Mouse (Mus musculus) heart, postnatal 25 days (tissue): ENCODE measurements around the gene Sco1. TPM values are rescaled to one million over a fixed set of nuclear protein-coding genes. Genes with fewer than 3 reads are reported as not detected.
"Not testable (repeated sequence)": the region's sequence is repeated elsewhere in the genome, so short reads cannot be mapped to it uniquely, and the experiment has no call there.

ENCODE experiments used
- DNase-seq: peaks from one replicate; pipeline ENCODE4 v3.0.0; 2022; ENCODE audit warnings: low spot score
- intact Hi-C: fragments of 180-260 bp; cut with DNase I; formaldehyde crosslinking; loops from one replicate; pipeline ENCODE4 v1.15.1; 2025
- total RNA-seq, 2 experiments: library from RNA; stranded (reverse); gene quantifications; 2 replicates each; pipeline ENCODE4 v1.2.3; 2021

Sco1 gene
- total RNA-seq, result 10 to 100 TPM; 19.0 to 19.5 TPM

- peak; percentile 85 for DNase-seq
- intact Hi-C loops, result loop anchor here (1.0 kb wide), 1 partner anchor 27 kb away; the partner anchor contains the start of gene Tmem220
These were observed at the start of gene Sco1, which contains the start of gene Adprm for GRCm38 (mm10) chr11:67052321-67052952. TSS of gene Sco1 (plus strand) at chr11:67052670. TSS of gene Adprm (minus strand) at chr11:67052594.

GRCm38 (mm10) chr11:67002911-67003310 is 49.6 kb upstream of the Sco1 start:
- no peak for DNase-seq
- intact Hi-C loops, result no loop called here

GRCm38 (mm10) chr11:67007961-67008360 is 44.5 kb upstream of the Sco1 start:
- intact Hi-C loops, result no loop called here
- no peak for DNase-seq

- DNase-seq, result no peak
- intact Hi-C loops, result no loop called here
These were observed 43.9 kb upstream of the Sco1 start for GRCm38 (mm10) chr11:67008528-67008927.

GRCm38 (mm10) chr11:67010430-67010829 is 42.0 kb upstream of the Sco1 start:
- no peak for DNase-seq
- intact Hi-C loops, result no loop called here

GRCm38 (mm10) chr11:67011635-67012034 is 40.8 kb upstream of the Sco1 start:
- no peak for DNase-seq
- intact Hi-C loops, result no loop called here

GRCm38 (mm10) chr11:67017801-67018591 is 34.5 kb upstream of the Sco1 start:
- intact Hi-C loops, result no loop called here
- peak; percentile 29 for DNase-seq

- intact Hi-C loops, result loop anchor here (2.0 to 5.0 kb wide), 2 partner anchors 33 to 82 kb away; no protein-coding TSS in a partner anchor
- no peak for DNase-seq
These were observed 32.6 kb upstream of the Sco1 start for GRCm38 (mm10) chr11:67019711-67020475.

GRCm38 (mm10) chr11:67020948-67021347 is 31.5 kb upstream of the Sco1 start:
- peak; percentile 21 for DNase-seq
- intact Hi-C loops, result loop anchor here (1.0 to 5.0 kb wide), 3 partner anchors 34 to 116 kb away; no protein-coding TSS in a partner anchor

GRCm38 (mm10) chr11:67022354-67023115 is 29.9 kb upstream of the Sco1 start:
- DNase-seq, result no peak
- intact Hi-C loops, result loop anchor here (5.0 kb wide), 1 partner anchor 80 kb away; no protein-coding TSS in a partner anchor

GRCm38 (mm10) chr11:67023191-67023590 is 29.3 kb upstream of the Sco1 start:
- intact Hi-C loops, result loop anchor here (5.0 kb wide), 1 partner anchor 79 kb away; no protein-coding TSS in a partner anchor
- not testable (repeated sequence) for DNase-seq

- intact Hi-C loops, result loop anchor here (2.0 to 5.0 kb wide), 2 partner anchors 61 to 78 kb away; no protein-coding TSS in a partner anchor
- no peak for DNase-seq
These were observed 28.6 kb upstream of the Sco1 start for GRCm38 (mm10) chr11:67023802-67024340.

- DNase-seq, result peak; percentile 88
- intact Hi-C loops, result loop anchor here (1.0 to 5.0 kb wide), 3 partner anchors 27 to 77 kb away; partner anchors contain the start of genes Adprm and Sco1
These were observed 27.5 kb upstream of the Sco1 start, which contains the start of gene Tmem220 for GRCm38 (mm10) chr11:67024867-67025477. TSS of gene Tmem220 (plus strand) at chr11:67025154.

GRCm38 (mm10) chr11:67030904-67031602 is 21.4 kb upstream of the Sco1 start:
- intact Hi-C loops, result no loop called here
- no peak for DNase-seq

GRCm38 (mm10) chr11:67031603-67031915 is 20.9 kb upstream of the Sco1 start:
- intact Hi-C loops, result no loop called here
- DNase-seq, result no peak

- DNase-seq, result no peak
- intact Hi-C loops, result no loop called here
These were observed 17.5 kb upstream of the Sco1 start for GRCm38 (mm10) chr11:67034775-67035485.

- DNase-seq, result no peak
- intact Hi-C loops, result no loop called here
These were observed 16.2 kb upstream of the Sco1 start for GRCm38 (mm10) chr11:67036229-67036628.
